Mouse (Mus musculus): Measurements from ENCODE around the gene Ss18l1. TPM values are rescaled to one million over a fixed set of nuclear protein-coding genes. Genes with fewer than 3 reads are reported as not detected.

The Ss18l1 gene
- polyA plus RNA-seq, 1 experiment from 2014 or later: 14.6 TPM

- H3K36me3 ChIP-seq (ENCODE audit: control insufficient read depth, insufficient read depth, low read length): peaks cover 2% of the 10 kb centered on the region; the same call in 1 of the 2 replicates
- H3K4me3 ChIP-seq (ENCODE audit: low read depth, low read length): peak within 1 kb of the TSS; percentile 91
- peak within 1 kb of the TSS; percentile 94 for H3K27ac ChIP-seq (ENCODE audit: low read depth, low read length)
- H3K27me3 ChIP-seq (ENCODE audit: control insufficient read depth, insufficient read depth, low read length): no peaks in the 10 kb centered on the region
- H3K4me1 ChIP-seq (ENCODE audit: control insufficient read depth, insufficient read depth, low read length): peaks cover 36% of the 10 kb centered on the region
- ATAC-seq (ENCODE audit: low FRiP score): peak; percentile 96
- H3K9ac ChIP-seq (ENCODE audit: low read length): peak within 1 kb of the TSS; percentile 80
- peak; percentile 99 for DNase-seq (ENCODE audit: low spot score, missing footprints)
- no peaks in the 10 kb centered on the region; the same call in 1 of the 2 replicates for H3K9me3 ChIP-seq (ENCODE audit: control insufficient read depth, low read length)
- WGBS: under 1% methylated on average over 52 of the region's 55 CpGs
- H3K4me2 ChIP-seq: peak within 1 kb of the TSS; percentile 94
These were observed 76.5 kb downstream of the Ss18l1 start, which contains the start of gene Osbpl2 for GRCm38 (mm10) chr2:180118661-180119438. TSS of gene Osbpl2 (plus strand) at chr2:180119306.

Other genes starting within 250 kb of the Ss18l1 start
- gene Taf4, start 65.9 kb upstream of the Ss18l1 start, polyA plus RNA-seq (2014; fragmentation: Nextera tagmentation; extraction: Ambion mirVana): 5.8 and 6.0 TPM in 2 replicates
- gene Lsm14b, start 17.5 kb upstream of the Ss18l1 start, polyA plus RNA-seq (2014; fragmentation: Nextera tagmentation; extraction: Ambion mirVana): 11.1 and 14.5 TPM in 2 replicates
- 697 and 701 TPM in 2 replicates for gene Psma7, start 76 bp upstream of the Ss18l1 start, polyA plus RNA-seq (2014; fragmentation: Nextera tagmentation; extraction: Ambion mirVana)
- 29.8 and 30.3 TPM in 2 replicates for gene Mtg2, start 28.1 kb downstream of the Ss18l1 start, polyA plus RNA-seq (2014; fragmentation: Nextera tagmentation; extraction: Ambion mirVana)
- 3.0 and 3.2 TPM in 2 replicates for gene Hrh3, start 62.0 kb downstream of the Ss18l1 start, polyA plus RNA-seq (2014; fragmentation: Nextera tagmentation; extraction: Ambion mirVana)
- gene Osbpl2, start 76.8 kb downstream of the Ss18l1 start, polyA plus RNA-seq (2014; fragmentation: Nextera tagmentation; extraction: Ambion mirVana): 43.3 and 46.3 TPM in 2 replicates
- 170 and 171 TPM in 2 replicates for gene Adrm1, start 129.0 kb downstream of the Ss18l1 start, polyA plus RNA-seq (2014; fragmentation: Nextera tagmentation; extraction: Ambion mirVana)
- 3.8 and 3.9 TPM in 2 replicates for gene Lama5, start 183.3 kb downstream of the Ss18l1 start, polyA plus RNA-seq (2014; fragmentation: Nextera tagmentation; extraction: Ambion mirVana)
- gene Rps21, start 214.9 kb downstream of the Ss18l1 start, polyA plus RNA-seq (2014; fragmentation: Nextera tagmentation; extraction: Ambion mirVana): 443 and 494 TPM in 2 replicates
- 13.3 and 14.4 TPM in 2 replicates for gene Cables2, start 231.0 kb downstream of the Ss18l1 start, polyA plus RNA-seq (2014; fragmentation: Nextera tagmentation; extraction: Ambion mirVana)
- gene Rbbp8nl, start 247.4 kb downstream of the Ss18l1 start, polyA plus RNA-seq (2014; fragmentation: Nextera tagmentation; extraction: Ambion mirVana): not detected in 2 replicates